Mouse (Mus musculus): ENCODE results near the gene Gzmf.
"Not testable (repeated sequence)": the region's sequence is repeated elsewhere in the genome, so short reads cannot be mapped to it uniquely, and the experiment has no call there.

- peak; percentile 54 for TF ChIP-seq CTCF (IDR thresholded peaks at IDR 0.05; ENCODE audit: low read depth)
- not testable (repeated sequence) for TF ChIP-seq EP300 (IDR thresholded peaks at IDR 0.05; ENCODE audit: low read depth)
Observed at GRCm38 (mm10) chr14:56205021-56205420, 6.2 kb downstream of the Gzmf start.
